28 mouse cellular contexts compared by ENCODE assay signal in genomic region chr5:150306497-150306896, GRCm38 (mm10).
DNase-seq lines count a peak whose midpoint lies in the region; ATAC-seq and TF ChIP-seq lines count a peak whose summit lies in the region.
"Had no signal": no experiment of that assay in that cellular context is flagged by ENCODE, and none has a peak within 500 bp of the region (broad histone marks: within the 10 kb centered on the region; RNA-seq: fewer than 3 reads in every experiment).

No protein-coding gene starts in this region.

- peaks cover 4% of the 10 kb centered on the region; the same call in 1 of the 2 replicates for H3K79me2 ChIP-seq in heart, adult 2 months (replicated peaks; ENCODE audit: control insufficient read depth, insufficient read depth, low read length)
- H3K79me2 ChIP-seq in MEL (ENCODE audit: control insufficient read depth, insufficient read depth, low read length, poor library complexity): no peaks in the 10 kb centered on the region

- ATAC-seq in megakaryocyte, adult 5-6 weeks (ENCODE audit: poor library complexity, severe bottlenecking): peak; percentile 54
- ATAC-seq: activated CD4-positive, CD25-positive, alpha-beta regulatory T cell, adult 4 months; CD4-positive, CD25-positive, alpha-beta regulatory T cell, adult 4 months; forebrain, embryonic 13.5 days; inflammation-experienced regulatory T-cells, adult 6 months had no signal

- H3K36me3 ChIP-seq in heart, adult 2 months (ENCODE audit: control insufficient read depth, insufficient read depth, low read length): peaks cover under 1% of the 10 kb centered on the region
- H3K36me3 ChIP-seq in heart, embryonic 10.5 days: peaks cover 33% of the 10 kb centered on the region; the same call in 1 of the 2 replicates
- no peaks in the 10 kb centered on the region for H3K36me3 ChIP-seq in MEL (ENCODE audit: control insufficient read depth in 1 of 2, insufficient read depth in 2 of 2, low read length in 2 of 2)
- H3K36me3 ChIP-seq in splenic B cell, adult 2 months (ENCODE audit: control insufficient read depth, insufficient read depth, low read length, poor library complexity, severe bottlenecking): no peaks in the 10 kb centered on the region; the same call in 1 of the 2 replicates
- H3K36me3 ChIP-seq: hindbrain, embryonic 10.5 days; limb, embryonic 10.5 days; midbrain, embryonic 12.5 days had no signal

- no peaks in the 10 kb centered on the region for H3K9me3 ChIP-seq in heart, embryonic 10.5 days
- H3K9me3 ChIP-seq in MEL (replicated peaks; ENCODE audit: insufficient read depth, low read length): no peaks in the 10 kb centered on the region
- H3K9me3 ChIP-seq: forebrain, embryonic 13.5 days; hindbrain, embryonic 10.5 days; hindbrain, embryonic 15.5 days; limb, embryonic 10.5 days; limb, embryonic 15.5 days; liver, embryonic 13.5 days; midbrain, embryonic 12.5 days had no signal

- TF ChIP-seq CTCF in heart, adult 2 months (IDR thresholded peaks at IDR 0.05): no peak
- no peak for TF ChIP-seq CTCF in MEL (IDR thresholded peaks at IDR 0.05 in 2 of 3, conservative IDR thresholded peaks at IDR 0.05 in 1 of 3; ENCODE audit: control insufficient read depth in 1 of 3, insufficient read depth in 1 of 3, low read depth in 2 of 3, low read length in 3 of 3, poor library complexity in 1 of 3, severe bottlenecking in 1 of 3)

- no peaks in the 10 kb centered on the region for H3K27me3 ChIP-seq in heart, adult 2 months (ENCODE audit: control insufficient read depth, insufficient read depth, low read length)
- H3K27me3 ChIP-seq in heart, embryonic 10.5 days (ENCODE audit: insufficient read depth, poor library complexity, severe bottlenecking): no peaks in the 10 kb centered on the region
- no peaks in the 10 kb centered on the region for H3K27me3 ChIP-seq in MEL (ENCODE audit: control insufficient read depth in 1 of 2, insufficient read depth in 2 of 2, low read length in 2 of 2)
- no peaks in the 10 kb centered on the region for H3K27me3 ChIP-seq in splenic B cell, adult 2 months (ENCODE audit: control insufficient read depth, insufficient read depth, low read length, poor library complexity, severe bottlenecking)
- H3K27me3 ChIP-seq: forebrain, embryonic 13.5 days; hindbrain, embryonic 15.5 days; limb, embryonic 15.5 days; liver, embryonic 13.5 days; megakaryocyte, embryonic 14.5 days; midbrain, embryonic 12.5 days had no signal

- H3K4me3 ChIP-seq in heart, adult 2 months: no peak overlapping the region
- no peak overlapping the region for H3K4me3 ChIP-seq in heart, embryonic 10.5 days
- peak overlapping the region; percentile 7 to 48; a peak in 3 of 4 replicates for H3K4me3 ChIP-seq in MEL (ENCODE audit: control insufficient read depth in 1 of 2, insufficient read depth in 1 of 2, low read depth in 2 of 2, low read length in 2 of 2)
- H3K4me3 ChIP-seq: forebrain, embryonic 13.5 days; hindbrain, embryonic 10.5 days; hindbrain, embryonic 15.5 days; limb, embryonic 10.5 days; limb, embryonic 15.5 days; liver, embryonic 13.5 days; megakaryocyte, embryonic 14.5 days; midbrain, embryonic 12.5 days had no signal

- no peak overlapping the region for H3K9ac ChIP-seq in heart, adult 2 months (ENCODE audit: low read depth, low read length)
- H3K9ac ChIP-seq in MEL (ENCODE audit: control insufficient read depth, low read depth, low read length, poor library complexity, severe bottlenecking): no peak overlapping the region
- H3K9ac ChIP-seq: forebrain, embryonic 13.5 days; hindbrain, embryonic 15.5 days; limb, embryonic 15.5 days; liver, embryonic 13.5 days; lung, embryonic 14.5 days; midbrain, embryonic 12.5 days had no signal

- no peak for TF ChIP-seq RAD21 in MEL (IDR thresholded peaks at IDR 0.05; ENCODE audit: low read depth, low read length)

- intact Hi-C loops in heart, adult 2 months (cut with DNase I): no loop called here

- WGBS in heart, adult 2 months: 72% methylated on average over 5 of the region's 5 CpGs
- 85% methylated on average over 5 of the region's 5 CpGs for WGBS in heart, embryonic 10.5 days

- peaks cover 9% of the 10 kb centered on the region for H3K4me1 ChIP-seq in heart, adult 2 months (ENCODE audit: control insufficient read depth, insufficient read depth, low read length)
- H3K4me1 ChIP-seq in heart, embryonic 10.5 days: peaks cover 8% of the 10 kb centered on the region
- H3K4me1 ChIP-seq in MEL (ENCODE audit: control insufficient read depth in 1 of 2, insufficient read depth in 2 of 2, low read length in 2 of 2): no peaks in the 10 kb centered on the region
- H3K4me1 ChIP-seq: forebrain, embryonic 13.5 days; hindbrain, embryonic 10.5 days; hindbrain, embryonic 15.5 days; limb, embryonic 10.5 days; limb, embryonic 15.5 days; liver, embryonic 13.5 days; megakaryocyte, embryonic 14.5 days; midbrain, embryonic 12.5 days had no signal

- H3K27ac ChIP-seq in heart, adult 2 months: peak overlapping the region; percentile 5
- no peak overlapping the region for H3K27ac ChIP-seq in heart, embryonic 10.5 days
- no peak overlapping the region for H3K27ac ChIP-seq in MEL (ENCODE audit: control insufficient read depth, low read depth, low read length)
- H3K27ac ChIP-seq: forebrain, embryonic 13.5 days; hindbrain, embryonic 10.5 days; hindbrain, embryonic 15.5 days; limb, embryonic 10.5 days; limb, embryonic 15.5 days; liver, embryonic 13.5 days; midbrain, embryonic 12.5 days had no signal

- no peak for TF ChIP-seq POLR2A in heart, adult 2 months (IDR thresholded peaks at IDR 0.05; ENCODE audit: insufficient read depth, low read depth, low read length)
- TF ChIP-seq POLR2A in MEL (IDR thresholded peaks at IDR 0.05; ENCODE audit: control insufficient read depth in 1 of 2, insufficient read depth in 1 of 2, low read depth in 1 of 2, low read length in 2 of 2, poor library complexity in 1 of 2): no peak

- no peak for DNase-seq in heart, adult 2 months
- DNase-seq in heart, embryonic 10.5 days (ENCODE audit: low spot score): no peak
- DNase-seq in MEL (ENCODE audit: low read depth, low spot score): peak; percentile 14
- DNase-seq in splenic B cell, adult 2 months (ENCODE audit: low read depth, low spot score): peak; percentile 74
- no peak for DNase-seq in thymus, adult 18-20 months
- no peak for DNase-seq in kidney, adult 18-20 months
- DNase-seq: adrenal gland, adult 2 months; adrenal gland, postnatal 36 days; cerebellum, adult 8-10 months; gastrocnemius, postnatal 25 days; kidney, adult 11 months; kidney, postnatal 4 days; layer of hippocampus, postnatal 36 days; liver, embryonic 13.5 days; lung, embryonic 14.5 days; lung, postnatal 14 days; thymus, postnatal 4 days had no signal

- no peak for TF ChIP-seq EP300 in heart, adult 2 months (IDR thresholded peaks at IDR 0.05; ENCODE audit: insufficient read depth, low read depth, low read length)
- TF ChIP-seq EP300 in MEL (IDR thresholded peaks at IDR 0.05; ENCODE audit: low read depth in 1 of 2, low read length in 2 of 2): no peak

TF ChIP-seq in MEL, 35 proteins besides CTCF, POLR2A, EP300 and RAD21:
- TF ChIP-seq MAZ (IDR thresholded peaks at IDR 0.05; ENCODE audit: low read depth, low read length) (no peak), ETS1 (IDR thresholded peaks at IDR 0.05; ENCODE audit: low read depth, low read length) (peak; percentile 53; the same call in 1 of the 2 replicates), MXI1 (IDR thresholded peaks at IDR 0.05; ENCODE audit: low read depth, low read length) (no peak), MYC (IDR thresholded peaks at IDR 0.05; ENCODE audit: low read depth, low read length) (no peak), ZC3H11A (IDR thresholded peaks at IDR 0.05; ENCODE audit: low read depth, low read length) (no peak)
TF ChIP-seq in MEL: peak in this region for 1.

Comparison
In these comparisons a context has a peak if more than half of its experiments do, and no peak if none do; other contexts are left out.
1. DNase-seq: peak in MEL (single experiment) and splenic B cell, adult 2 months (single experiment); none in heart, adult 2 months (0 of 2), heart, embryonic 10.5 days (single experiment), thymus, adult 18-20 months (0 of 2) and kidney, adult 18-20 months (single experiment).
2. H3K4me3 ChIP-seq: peak in MEL (2 of 2); none in heart, adult 2 months (single experiment) and heart, embryonic 10.5 days (single experiment).